Mouse (Mus musculus) c-Kit-positive CD71-positive TER-119-negative erythroid progenitor cells, embryonic 14.5 days (primary cell): ENCODE measurements around the gene Elk4.

Experiments used
- DNase-seq: peaks from one replicate; pipeline ENCODE4 v3.0.0-alpha.2; 2013; ENCODE audit warnings: low read depth

Gene Elk4

GRCm38 (mm10) chr1:132014800-132015199 is 7.4 kb downstream of the Elk4 start:
- no peak for DNase-seq

GRCm38 (mm10) chr1:132016691-132017090 is 9.3 kb downstream of the Elk4 start:
- DNase-seq, result no peak

- DNase-seq, result no peak
Observed at GRCm38 (mm10) chr1:132019876-132020275, 12.5 kb downstream of the Elk4 start.

GRCm38 (mm10) chr1:132022107-132022506 is 14.7 kb downstream of the Elk4 start:
- DNase-seq, result no peak

GRCm38 (mm10) chr1:132026925-132027646 is 19.7 kb downstream of the Elk4 start:
- DNase-seq, result peak; percentile 57

- no peak for DNase-seq
Observed at GRCm38 (mm10) chr1:132027978-132028377, 20.6 kb downstream of the Elk4 start.

GRCm38 (mm10) chr1:132028413-132028812 is 21.0 kb downstream of the Elk4 start:
- no peak for DNase-seq

- DNase-seq, result no peak
Observed at GRCm38 (mm10) chr1:132030574-132030973, 23.2 kb downstream of the Elk4 start.

- DNase-seq, result no peak
Observed at GRCm38 (mm10) chr1:132032172-132032571, 24.8 kb downstream of the Elk4 start.

GRCm38 (mm10) chr1:132037746-132038145 is 30.3 kb downstream of the Elk4 start:
- DNase-seq, result no peak

GRCm38 (mm10) chr1:132038753-132039152 is 31.3 kb downstream of the Elk4 start:
- no peak for DNase-seq

- DNase-seq, result no peak
Observed at GRCm38 (mm10) chr1:132040201-132040621, 32.8 kb downstream of the Elk4 start.

GRCm38 (mm10) chr1:132043759-132044158 is 36.4 kb downstream of the Elk4 start:
- no peak for DNase-seq

GRCm38 (mm10) chr1:132046143-132046735 is 38.8 kb downstream of the Elk4 start:
- DNase-seq, result peak; percentile 43

GRCm38 (mm10) chr1:132051746-132052145 is 44.3 kb downstream of the Elk4 start:
- DNase-seq, result no peak

GRCm38 (mm10) chr1:132054387-132054786 is 47.0 kb downstream of the Elk4 start:
- no peak for DNase-seq

- no peak for DNase-seq
Observed at GRCm38 (mm10) chr1:132055054-132055664, 47.8 kb downstream of the Elk4 start.

GRCm38 (mm10) chr1:132058558-132058957 is 51.2 kb downstream of the Elk4 start:
- DNase-seq, result no peak

- DNase-seq, result no peak
Observed at GRCm38 (mm10) chr1:132060036-132060769, 52.8 kb downstream of the Elk4 start.

GRCm38 (mm10) chr1:132061750-132062541 is 54.5 kb downstream of the Elk4 start:
- DNase-seq, result no peak

- no peak for DNase-seq
Observed at GRCm38 (mm10) chr1:132063096-132063495, 55.7 kb downstream of the Elk4 start.

- no peak for DNase-seq
Observed at GRCm38 (mm10) chr1:132065001-132065400, 57.6 kb downstream of the Elk4 start.
